Mouse (Mus musculus): ENCODE data around the gene Fam177a. TPM values are rescaled to one million over a fixed set of nuclear protein-coding genes. Genes with fewer than 3 reads are reported as not detected.
"Not testable (repeated sequence)": the region's sequence is repeated elsewhere in the genome, so short reads cannot be mapped to it uniquely, and the experiment has no call there.

Fam177a gene
- polyA plus RNA-seq, 1 experiment from 2014 or later: 13.6 TPM

DNA sequence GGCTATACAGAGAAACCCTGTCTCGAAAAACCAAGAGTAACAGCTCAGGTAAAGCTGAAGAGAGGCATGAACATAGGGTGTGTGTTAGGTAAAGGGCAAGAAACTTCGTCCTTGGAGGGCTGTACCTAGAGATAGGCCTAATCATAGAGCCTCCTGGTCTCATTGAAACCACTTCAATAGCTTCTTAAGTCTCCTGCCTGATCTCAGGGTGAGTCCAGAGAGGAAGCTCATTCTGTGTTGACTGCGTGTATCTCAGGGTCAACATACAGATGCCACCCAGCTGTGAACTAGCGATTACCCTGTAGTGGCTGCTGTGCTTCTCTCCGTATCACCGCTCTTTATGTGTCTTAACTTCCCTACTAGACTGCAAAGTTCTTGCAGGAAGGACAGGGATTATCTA, 13.6 kb downstream of the Fam177a start:
- not testable (repeated sequence) for ATAC-seq (ENCODE audit: low FRiP score); H3K9me3 ChIP-seq (ENCODE audit: control insufficient read depth, low read length); H3K27ac ChIP-seq (ENCODE audit: low read depth, low read length); H3K27me3 ChIP-seq (ENCODE audit: control insufficient read depth, insufficient read depth, low read length); H3K4me2 ChIP-seq; DNase-seq (ENCODE audit: low spot score, missing footprints); H3K36me3 ChIP-seq (ENCODE audit: control insufficient read depth, insufficient read depth, low read length); H3K4me3 ChIP-seq (ENCODE audit: low read depth, low read length); H3K9ac ChIP-seq (ENCODE audit: low read length); H3K4me1 ChIP-seq (ENCODE audit: control insufficient read depth, insufficient read depth, low read length)
- no CpG with 5 or more reads among the region's 6 CpGs for WGBS

DNA sequence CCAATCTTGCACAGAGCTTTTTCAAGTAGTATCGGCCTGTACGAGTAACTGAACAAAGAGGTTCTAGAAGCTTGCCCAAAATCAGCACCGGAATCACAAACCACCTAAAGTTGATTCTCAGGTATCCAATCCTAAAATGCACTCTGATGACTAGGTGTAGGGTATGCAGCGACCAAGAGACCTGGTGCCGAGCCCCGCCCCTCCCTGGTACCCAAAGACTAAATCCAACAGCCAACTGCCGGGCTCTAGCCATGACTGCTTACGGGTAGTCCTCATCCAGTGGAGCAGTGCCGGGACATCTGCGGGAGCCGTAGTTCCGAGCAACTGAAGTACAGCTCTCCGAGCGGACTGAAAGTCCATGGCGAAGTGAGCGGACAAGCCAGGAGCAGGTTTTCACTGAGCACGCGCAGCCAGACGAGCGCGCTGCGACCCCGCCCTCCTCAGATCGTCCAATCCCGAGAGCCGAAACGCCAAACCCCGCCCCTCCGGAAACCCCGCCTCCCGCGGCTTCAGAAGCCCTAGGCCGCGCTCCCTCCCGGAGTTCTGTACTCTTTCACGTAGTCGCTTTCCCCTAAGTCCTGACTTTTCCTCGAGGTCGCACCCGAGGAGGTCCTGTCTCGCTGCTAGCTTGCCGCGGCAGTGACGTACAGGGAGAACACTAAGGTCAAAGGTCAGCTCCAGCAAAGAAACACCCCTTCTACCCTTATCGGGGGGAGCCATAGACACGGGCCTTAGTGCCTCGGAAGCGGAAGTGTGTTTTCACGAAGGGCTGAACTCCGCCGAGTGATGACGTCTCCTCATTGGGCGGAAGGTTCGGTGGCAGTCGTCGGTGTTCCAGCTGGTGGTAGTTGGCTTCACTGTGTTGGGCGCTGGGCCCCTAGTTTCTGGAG, 30.5 kb downstream of the Fam177a start, which contains the start of gene Srp54b:
Gene Srp54b (plus strand): TSS at position 546 of the 890 bp plus-strand sequence.
- no CpG with 5 or more reads among the region's 57 CpGs for WGBS

DNA sequence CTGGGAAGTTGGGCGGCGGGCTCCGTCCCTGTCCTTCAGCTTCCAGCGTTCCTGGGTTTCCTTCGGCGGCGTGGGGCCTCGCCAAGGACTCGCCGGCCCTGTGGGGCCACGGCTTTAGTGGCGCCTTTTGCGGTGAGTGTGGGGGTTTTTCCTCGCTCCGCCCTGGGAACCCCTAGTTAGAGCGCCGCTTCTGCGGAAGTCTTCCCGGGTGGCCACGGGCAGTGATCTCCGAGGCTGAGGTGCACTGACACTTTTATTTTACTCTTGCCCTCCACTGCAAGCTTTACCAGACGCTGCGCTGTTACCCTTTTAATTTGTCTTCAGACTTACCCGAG, 31.1 kb downstream of the Fam177a start:
- not testable (repeated sequence) for H3K27me3 ChIP-seq (ENCODE audit: control insufficient read depth, insufficient read depth, low read length); H3K36me3 ChIP-seq (ENCODE audit: control insufficient read depth, insufficient read depth, low read length); H3K27ac ChIP-seq (ENCODE audit: low read depth, low read length); H3K9me3 ChIP-seq (ENCODE audit: control insufficient read depth, low read length); DNase-seq (ENCODE audit: low spot score, missing footprints); H3K4me1 ChIP-seq (ENCODE audit: control insufficient read depth, insufficient read depth, low read length); H3K4me3 ChIP-seq (ENCODE audit: low read depth, low read length); H3K4me2 ChIP-seq; H3K9ac ChIP-seq (ENCODE audit: low read length)
- ATAC-seq (ENCODE audit: low FRiP score): peak; percentile 60; the same call in 1 of the 2 replicates
- under 1% methylated on average over 8 of the region's 24 CpGs for WGBS

More for the DNA sequence above, 30.5 kb downstream of the Fam177a start, which contains the start of gene Srp54b:
- H3K27ac ChIP-seq (ENCODE audit: low read depth, low read length); H3K4me1 ChIP-seq (ENCODE audit: control insufficient read depth, insufficient read depth, low read length); H3K4me2 ChIP-seq; H3K9me3 ChIP-seq (ENCODE audit: control insufficient read depth, low read length); H3K4me3 ChIP-seq (ENCODE audit: low read depth, low read length); H3K9ac ChIP-seq (ENCODE audit: low read length); DNase-seq (ENCODE audit: low spot score, missing footprints); H3K27me3 ChIP-seq (ENCODE audit: control insufficient read depth, insufficient read depth, low read length); H3K36me3 ChIP-seq (ENCODE audit: control insufficient read depth, insufficient read depth, low read length): not testable (repeated sequence)
- ATAC-seq (ENCODE audit: low FRiP score): peak; percentile 99

DNA sequence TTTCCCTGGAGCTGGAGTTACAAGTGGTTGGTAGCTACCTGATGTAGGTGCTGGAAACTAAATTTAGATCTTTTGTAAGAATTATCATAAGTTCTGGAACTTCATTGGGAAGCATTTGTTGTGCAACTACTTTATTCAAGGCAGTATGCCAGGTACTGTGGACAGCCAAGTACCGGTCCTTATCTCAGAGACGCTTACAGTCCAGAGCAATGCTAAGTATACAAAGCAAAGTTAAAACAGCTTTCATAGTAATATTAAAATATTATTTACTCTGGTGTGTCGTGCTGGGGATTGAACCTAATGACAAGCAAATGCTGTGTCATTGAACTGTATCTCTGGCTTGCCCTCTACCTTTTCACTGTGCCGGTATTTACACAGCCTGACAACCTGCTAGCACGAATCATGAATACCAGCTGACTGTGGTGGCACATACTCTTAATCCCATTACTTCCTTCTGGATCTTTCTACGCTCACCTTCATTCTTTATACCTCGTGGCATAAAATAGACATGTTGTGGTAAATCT, 42.8 kb downstream of the Fam177a start:
- H3K9ac ChIP-seq (ENCODE audit: low read length); H3K27ac ChIP-seq (ENCODE audit: low read depth, low read length); H3K36me3 ChIP-seq (ENCODE audit: control insufficient read depth, insufficient read depth, low read length); H3K27me3 ChIP-seq (ENCODE audit: control insufficient read depth, insufficient read depth, low read length); ATAC-seq (ENCODE audit: low FRiP score); DNase-seq (ENCODE audit: low spot score, missing footprints); H3K4me2 ChIP-seq; H3K4me1 ChIP-seq (ENCODE audit: control insufficient read depth, insufficient read depth, low read length); H3K4me3 ChIP-seq (ENCODE audit: low read depth, low read length); H3K9me3 ChIP-seq (ENCODE audit: control insufficient read depth, low read length): not testable (repeated sequence)
- no CpG with 5 or more reads among the region's 7 CpGs for WGBS

DNA sequence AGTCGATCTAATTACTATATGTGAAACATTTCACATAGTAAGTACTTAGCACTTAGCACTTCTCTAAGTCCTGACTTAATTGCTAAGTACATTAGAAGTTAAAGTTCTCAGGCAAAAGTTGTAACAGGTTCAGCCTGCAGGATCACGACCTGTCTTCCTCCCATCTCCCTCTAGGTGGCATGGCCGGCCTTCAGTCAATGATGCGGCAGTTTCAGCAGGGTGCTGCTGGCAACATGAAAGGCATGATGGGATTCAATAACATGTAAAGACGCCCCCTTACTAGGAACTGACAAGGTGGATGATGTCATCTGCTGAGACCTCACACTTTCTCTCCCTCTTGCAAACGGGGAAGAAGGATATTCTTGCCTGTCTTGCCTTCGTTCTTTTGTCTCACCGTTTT, 63.4 kb downstream of the Fam177a start:
- H3K27ac ChIP-seq (ENCODE audit: low read depth, low read length); H3K4me2 ChIP-seq; ATAC-seq (ENCODE audit: low FRiP score); H3K27me3 ChIP-seq (ENCODE audit: control insufficient read depth, insufficient read depth, low read length); H3K4me3 ChIP-seq (ENCODE audit: low read depth, low read length); H3K36me3 ChIP-seq (ENCODE audit: control insufficient read depth, insufficient read depth, low read length); H3K4me1 ChIP-seq (ENCODE audit: control insufficient read depth, insufficient read depth, low read length); H3K9ac ChIP-seq (ENCODE audit: low read length); H3K9me3 ChIP-seq (ENCODE audit: control insufficient read depth, low read length); DNase-seq (ENCODE audit: low spot score, missing footprints): not testable (repeated sequence)
- WGBS: no CpG with 5 or more reads among the region's 8 CpGs

DNA sequence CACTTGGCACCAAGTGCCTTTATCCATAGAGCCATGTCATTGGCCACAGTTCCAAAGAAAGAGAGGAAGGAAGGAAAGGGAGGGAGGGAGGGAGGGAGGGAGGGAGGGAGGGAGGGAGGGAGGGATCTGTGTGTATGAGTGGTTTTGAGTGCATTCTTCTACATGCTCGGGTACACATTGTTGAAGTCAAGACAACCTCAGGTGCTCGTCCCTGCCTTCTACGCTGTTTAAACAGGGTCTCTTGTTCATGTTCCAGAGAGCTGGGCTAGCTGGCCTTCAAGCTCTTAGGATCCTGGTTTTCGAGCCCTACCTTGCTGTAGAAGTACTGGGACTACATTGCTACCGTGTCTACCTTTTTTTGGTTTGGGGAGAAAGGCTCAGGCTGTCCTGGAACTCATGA, 64.9 kb downstream of the Fam177a start:
- H3K4me1 ChIP-seq (ENCODE audit: control insufficient read depth, insufficient read depth, low read length); H3K9me3 ChIP-seq (ENCODE audit: control insufficient read depth, low read length); H3K27me3 ChIP-seq (ENCODE audit: control insufficient read depth, insufficient read depth, low read length); H3K36me3 ChIP-seq (ENCODE audit: control insufficient read depth, insufficient read depth, low read length); H3K9ac ChIP-seq (ENCODE audit: low read length); H3K4me3 ChIP-seq (ENCODE audit: low read depth, low read length); ATAC-seq (ENCODE audit: low FRiP score); H3K27ac ChIP-seq (ENCODE audit: low read depth, low read length); DNase-seq (ENCODE audit: low spot score, missing footprints); H3K4me2 ChIP-seq: not testable (repeated sequence)
- WGBS: no CpG with 5 or more reads among the region's 5 CpGs

Other genes starting within 250 kb of the Fam177a start
- gene Gm20403, start 137.9 kb upstream of the Fam177a start, polyA plus RNA-seq (2014; fragmentation: Nextera tagmentation; extraction: Ambion mirVana): not detected in 2 replicates
- 34.3 and 37.7 TPM in 2 replicates for gene Baz1a, start 110.1 kb upstream of the Fam177a start, polyA plus RNA-seq (2014; fragmentation: Nextera tagmentation; extraction: Ambion mirVana)
- gene 2700097O09Rik, start 44.4 kb upstream of the Fam177a start, polyA plus RNA-seq (2014; fragmentation: Nextera tagmentation; extraction: Ambion mirVana): 33.2 and 36.2 TPM in 2 replicates
- gene Srp54a, start 44.2 kb upstream of the Fam177a start, polyA plus RNA-seq (2014; fragmentation: Nextera tagmentation; extraction: Ambion mirVana): 176 and 184 TPM in 2 replicates
- gene Srp54b, start 30.6 kb downstream of the Fam177a start, polyA plus RNA-seq (2014; fragmentation: Nextera tagmentation; extraction: Ambion mirVana): 56.3 and 60.0 TPM in 2 replicates
- gene 1700047I17Rik2, start 75.1 kb downstream of the Fam177a start, polyA plus RNA-seq (2014; fragmentation: Nextera tagmentation; extraction: Ambion mirVana): not detected in 2 replicates
- gene Srp54c, start 105.7 kb downstream of the Fam177a start, polyA plus RNA-seq (2014; fragmentation: Nextera tagmentation; extraction: Ambion mirVana): 73.4 and 82.2 TPM in 2 replicates
- 17.1 and 17.9 TPM in 2 replicates for gene 1110008L16Rik, start 175.1 kb downstream of the Fam177a start, polyA plus RNA-seq (2014; fragmentation: Nextera tagmentation; extraction: Ambion mirVana)
- 33.4 and 37.4 TPM in 2 replicates for gene Ppp2r3c, start 178.5 kb downstream of the Fam177a start, polyA plus RNA-seq (2014; fragmentation: Nextera tagmentation; extraction: Ambion mirVana)